Mouse (Mus musculus): ENCODE results near the gene Thra. TPM values are rescaled to one million over a fixed set of nuclear protein-coding genes. Genes with fewer than 3 reads are reported as not detected.
A peak's percentile ranks its signal among the peaks of the same experiment; 100 is the strongest.

The Thra gene
- polyA plus RNA-seq, 1 experiment from 2014 or later, result 122 TPM

DNA sequence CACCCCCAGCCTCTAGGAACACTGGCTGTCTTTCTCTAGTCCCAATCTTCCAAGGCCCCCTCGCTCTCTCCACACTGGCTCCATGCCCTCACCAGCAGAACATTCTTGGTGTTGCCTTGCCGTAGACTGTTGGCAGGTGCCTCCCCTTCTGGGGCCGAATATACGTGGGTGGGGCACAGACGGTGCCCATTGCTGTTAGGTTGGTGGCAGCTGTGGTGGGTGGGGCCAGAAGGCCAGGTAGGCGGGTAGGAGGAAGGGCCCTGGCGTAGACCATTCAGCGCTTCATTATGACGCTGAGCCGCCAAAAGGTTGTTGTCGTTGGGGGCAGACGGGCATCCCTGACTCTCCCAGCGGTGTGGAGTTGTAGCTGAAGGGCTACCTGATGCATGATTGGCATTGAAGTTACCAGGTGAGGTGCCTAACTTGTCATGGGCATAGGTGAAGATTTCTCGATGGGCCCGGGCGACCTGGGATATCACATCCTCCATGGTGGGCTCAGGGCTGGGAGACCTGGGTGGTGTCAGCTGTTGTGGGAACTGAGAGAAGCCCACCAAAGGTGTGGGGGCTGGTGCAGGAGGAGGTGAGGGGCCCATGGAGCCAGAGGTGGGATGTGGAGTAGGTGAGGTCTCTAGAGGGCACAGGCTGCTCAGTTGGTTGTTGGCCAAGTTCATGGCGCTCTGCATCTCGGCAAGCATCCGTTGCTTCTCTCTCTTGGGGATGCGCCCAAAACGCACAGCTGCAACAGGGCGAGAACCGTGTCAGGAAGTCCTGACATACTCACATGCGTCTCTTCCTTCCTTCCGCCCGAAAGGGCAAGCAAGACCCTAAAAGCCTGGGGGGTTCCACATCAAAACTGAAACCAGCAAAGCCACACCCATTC lies 29.9 kb downstream of the Thra start:
- Histone ChIP-seq H3K4me3 (no peak overlapping the region), H3K36me3 (peaks cover 48% of the 10 kb centered on the region), H3K27me3 (no peaks in the 10 kb centered on the region), H3K9me3 (no peaks in the 10 kb centered on the region), H3K9ac (no peak overlapping the region), H3K4me2 (no peak overlapping the region), H3K27ac (no peak overlapping the region), H3K4me1 (replicated peaks) (peaks cover 68% of the 10 kb centered on the region)
- 93% methylated on average over 26 of the region's 26 CpGs for WGBS
- ATAC-seq (ENCODE audit: low FRiP score), result no peak

- H3K36me3 ChIP-seq, result peaks cover 41% of the 10 kb centered on the region
- no peak overlapping the region for H3K27ac ChIP-seq
- H3K9me3 ChIP-seq, result no peaks in the 10 kb centered on the region
- WGBS, result 97% methylated on average over 18 of the region's 18 CpGs
- no peak for ATAC-seq (ENCODE audit: low FRiP score)
- no peak overlapping the region for H3K9ac ChIP-seq
- no peak overlapping the region for H3K4me2 ChIP-seq
- H3K4me3 ChIP-seq, result no peak overlapping the region
- no peaks in the 10 kb centered on the region for H3K27me3 ChIP-seq
- peaks cover 68% of the 10 kb centered on the region for H3K4me1 ChIP-seq (replicated peaks)
Observed at GRCm38 (mm10) chr11:98771131-98771530, 30.7 kb downstream of the Thra start.

DNA sequence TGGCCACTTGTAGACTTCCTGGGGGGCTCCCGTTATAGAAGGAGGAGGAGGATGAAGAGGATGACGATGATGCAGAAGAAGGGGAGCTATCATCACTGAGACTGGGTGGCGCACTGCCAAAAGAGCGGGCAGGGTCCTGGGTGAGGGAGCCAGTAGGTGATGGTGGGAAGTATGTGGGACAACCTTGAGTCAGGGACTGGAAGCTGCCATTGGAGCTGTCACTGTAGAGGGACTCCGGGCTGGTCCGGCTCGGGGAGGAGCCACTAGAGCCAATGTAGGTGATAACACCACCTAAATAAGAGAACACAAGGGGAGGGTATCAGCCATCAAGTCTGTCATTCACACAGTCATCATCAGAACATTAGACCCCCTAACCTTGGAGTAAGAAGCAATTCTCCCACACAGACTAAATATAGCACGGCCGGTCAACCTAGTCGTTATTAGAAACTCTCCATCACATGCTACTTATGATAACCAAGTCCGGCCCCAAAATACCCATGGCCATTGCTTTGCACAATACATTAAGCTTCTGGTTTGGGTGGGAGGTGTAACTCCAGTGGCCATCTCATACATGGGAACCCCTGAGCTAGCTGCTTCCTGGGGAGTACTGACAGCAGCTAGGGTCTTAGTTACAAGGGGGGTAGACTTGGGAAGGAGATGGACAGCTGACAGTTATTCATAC lies 31.5 kb downstream of the Thra start:
- WGBS, result 95% methylated on average over 11 of the region's 11 CpGs
- Histone ChIP-seq H3K4me1 (replicated peaks) (peaks cover 68% of the 10 kb centered on the region), H3K9me3 (no peaks in the 10 kb centered on the region)

DNA sequence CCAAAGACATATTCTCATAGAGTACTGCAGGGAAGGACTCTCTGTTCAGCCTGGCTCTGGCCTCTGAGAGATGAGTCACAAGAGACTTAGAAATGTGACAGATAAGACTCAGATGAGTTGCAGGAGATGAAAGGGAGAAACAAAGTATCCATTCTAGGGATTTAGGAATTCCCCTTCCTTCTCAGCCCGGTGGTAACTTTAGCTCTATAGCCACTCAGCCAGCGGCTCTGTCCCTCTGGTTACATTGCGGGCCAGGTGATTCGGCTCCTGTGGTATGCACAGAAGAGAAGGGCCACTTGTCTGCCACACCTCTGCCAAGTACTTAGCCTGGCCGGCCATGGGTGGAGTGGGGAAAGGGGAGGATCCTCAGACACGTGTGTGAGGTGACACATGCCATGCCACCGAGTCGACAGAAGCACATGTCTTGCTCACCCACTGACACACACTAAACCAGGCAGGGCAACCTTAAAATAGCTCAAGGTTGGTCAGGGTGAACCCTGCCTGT lies 32.3 kb downstream of the Thra start:
- Histone ChIP-seq H3K4me2 (no peak overlapping the region), H3K27me3 (no peaks in the 10 kb centered on the region), H3K4me3 (no peak overlapping the region), H3K9me3 (no peaks in the 10 kb centered on the region), H3K4me1 (replicated peaks) (peaks cover 64% of the 10 kb centered on the region), H3K27ac (no peak overlapping the region; the same call in 1 of the 2 replicates), H3K9ac (no peak overlapping the region), H3K36me3 (peaks cover 39% of the 10 kb centered on the region)
- WGBS, result 85% methylated on average over 8 of the region's 8 CpGs
- no peak for ATAC-seq (ENCODE audit: low FRiP score)

More for the DNA sequence above, 31.5 kb downstream of the Thra start:
- Histone ChIP-seq H3K36me3 (peaks cover 39% of the 10 kb centered on the region), H3K9ac (no peak overlapping the region), H3K27ac (no peak overlapping the region), H3K27me3 (no peaks in the 10 kb centered on the region), H3K4me2 (no peak overlapping the region), H3K4me3 (no peak overlapping the region)
- no peak for ATAC-seq (ENCODE audit: low FRiP score)

- H3K4me2 ChIP-seq, result peak overlapping the region; percentile 79
- H3K9ac ChIP-seq, result peak overlapping the region; percentile 66
- peak; percentile 63 for ATAC-seq (ENCODE audit: low FRiP score)
- H3K9me3 ChIP-seq, result no peaks in the 10 kb centered on the region
- H3K4me1 ChIP-seq (replicated peaks), result peaks cover 54% of the 10 kb centered on the region
- H3K27me3 ChIP-seq, result no peaks in the 10 kb centered on the region
- peaks cover 31% of the 10 kb centered on the region for H3K36me3 ChIP-seq
- under 1% methylated on average over 32 of the region's 37 CpGs for WGBS
- H3K4me3 ChIP-seq, result peak overlapping the region; percentile 44
- no peak overlapping the region for H3K27ac ChIP-seq
Observed at GRCm38 (mm10) chr11:98773635-98774295, 33.3 kb downstream of the Thra start.

- Histone ChIP-seq H3K27ac (peak within 1 kb of the TSS; percentile 71), H3K4me2 (peak within 1 kb of the TSS; percentile 79), H3K4me1 (replicated peaks) (peaks cover 48% of the 10 kb centered on the region), H3K36me3 (peaks cover 21% of the 10 kb centered on the region), H3K9ac (peak within 1 kb of the TSS; percentile 66), H3K27me3 (no peaks in the 10 kb centered on the region), H3K4me3 (peak within 1 kb of the TSS; percentile 44), H3K9me3 (no peaks in the 10 kb centered on the region)
- peak; percentile 41 for ATAC-seq (ENCODE audit: low FRiP score)
- 1% methylated on average over 22 of the region's 22 CpGs for WGBS
Observed at GRCm38 (mm10) chr11:98774582-98775347, 34.3 kb downstream of the Thra start, which contains the start of gene Nr1d1. Gene Nr1d1 (minus strand): TSS chr11:98775333.

DNA sequence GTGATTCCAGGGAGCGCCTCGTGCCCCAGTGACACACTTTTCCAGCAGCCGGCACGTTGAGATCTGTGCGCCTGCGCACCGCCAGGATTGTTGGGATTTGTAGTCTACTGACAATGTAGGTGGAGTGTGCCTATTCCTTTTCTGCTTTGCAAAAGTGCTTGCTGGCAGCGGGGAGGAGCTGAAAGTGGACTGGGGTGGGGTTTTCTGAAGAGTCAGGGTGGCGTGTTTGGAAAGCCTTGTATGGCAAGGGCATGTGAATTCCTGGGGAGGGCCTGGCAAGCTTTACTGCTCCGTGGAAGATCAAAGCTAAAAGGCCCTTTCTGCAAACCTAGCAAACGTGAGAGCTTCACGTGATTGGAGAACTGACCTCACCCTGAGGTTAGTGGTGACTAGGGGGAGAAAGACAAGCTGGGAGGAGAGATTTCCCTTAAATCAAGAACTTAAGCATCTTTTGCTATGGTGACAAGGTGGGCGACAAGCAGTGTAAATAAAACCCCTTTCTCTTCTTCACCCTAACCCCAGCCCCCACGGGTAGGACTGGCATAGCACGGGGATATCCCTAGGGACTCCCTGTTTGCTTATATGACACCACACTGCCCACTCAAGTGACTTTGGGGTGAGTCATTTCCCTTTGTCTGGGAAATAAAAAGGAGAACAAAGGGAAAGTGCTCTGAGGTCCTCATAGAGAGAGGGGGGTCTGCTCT lies 35.1 kb downstream of the Thra start:
- Histone ChIP-seq H3K36me3 (peaks cover 14% of the 10 kb centered on the region), H3K9me3 (no peaks in the 10 kb centered on the region), H3K4me2 (peak overlapping the region; percentile 79), H3K4me1 (replicated peaks) (peaks cover 48% of the 10 kb centered on the region), H3K9ac (peak overlapping the region; percentile 66; the same call in 1 of the 2 replicates), H3K27me3 (no peaks in the 10 kb centered on the region), H3K27ac (peak overlapping the region; percentile 62), H3K4me3 (peak overlapping the region; percentile 44)
- peak; percentile 86 for ATAC-seq (ENCODE audit: low FRiP score)
- WGBS, result 7% methylated on average over 15 of the region's 15 CpGs

DNA sequence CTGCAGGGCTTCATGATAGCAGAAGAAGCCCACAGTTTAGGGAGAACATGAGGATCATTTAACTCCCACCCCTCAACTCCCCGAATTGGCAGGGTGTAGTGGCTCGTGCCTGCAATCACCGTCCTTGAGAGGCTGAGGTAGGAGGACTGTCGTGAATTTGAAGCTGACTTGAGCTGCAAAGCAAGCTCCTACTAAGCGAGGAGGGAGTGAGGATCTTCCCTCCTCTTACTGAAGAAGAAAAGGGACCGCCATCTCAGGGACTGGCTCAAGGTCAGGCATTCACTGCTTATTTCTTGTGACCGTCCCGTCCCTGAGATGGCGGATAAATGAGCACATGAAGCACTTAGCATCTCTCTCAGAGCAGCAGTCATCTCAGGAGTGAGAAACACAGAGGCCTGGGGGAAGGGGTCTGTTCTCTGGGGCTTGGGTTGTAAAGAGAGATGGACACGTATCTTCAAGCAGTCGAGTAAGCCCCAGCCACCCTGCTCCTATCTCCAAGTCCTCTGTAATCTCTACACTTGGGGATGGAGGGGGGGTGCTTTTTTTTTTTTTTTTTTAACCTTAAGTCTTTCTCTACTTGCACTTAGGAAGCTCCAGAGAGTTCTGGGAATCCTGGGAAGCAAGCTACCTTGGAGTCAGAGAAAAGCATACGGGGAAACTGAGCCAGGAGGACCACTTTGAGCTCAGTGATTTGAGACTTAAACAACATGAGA lies 35.8 kb downstream of the Thra start:
- H3K9ac ChIP-seq, result peak overlapping the region; percentile 19; the same call in 1 of the 2 replicates

DNA sequence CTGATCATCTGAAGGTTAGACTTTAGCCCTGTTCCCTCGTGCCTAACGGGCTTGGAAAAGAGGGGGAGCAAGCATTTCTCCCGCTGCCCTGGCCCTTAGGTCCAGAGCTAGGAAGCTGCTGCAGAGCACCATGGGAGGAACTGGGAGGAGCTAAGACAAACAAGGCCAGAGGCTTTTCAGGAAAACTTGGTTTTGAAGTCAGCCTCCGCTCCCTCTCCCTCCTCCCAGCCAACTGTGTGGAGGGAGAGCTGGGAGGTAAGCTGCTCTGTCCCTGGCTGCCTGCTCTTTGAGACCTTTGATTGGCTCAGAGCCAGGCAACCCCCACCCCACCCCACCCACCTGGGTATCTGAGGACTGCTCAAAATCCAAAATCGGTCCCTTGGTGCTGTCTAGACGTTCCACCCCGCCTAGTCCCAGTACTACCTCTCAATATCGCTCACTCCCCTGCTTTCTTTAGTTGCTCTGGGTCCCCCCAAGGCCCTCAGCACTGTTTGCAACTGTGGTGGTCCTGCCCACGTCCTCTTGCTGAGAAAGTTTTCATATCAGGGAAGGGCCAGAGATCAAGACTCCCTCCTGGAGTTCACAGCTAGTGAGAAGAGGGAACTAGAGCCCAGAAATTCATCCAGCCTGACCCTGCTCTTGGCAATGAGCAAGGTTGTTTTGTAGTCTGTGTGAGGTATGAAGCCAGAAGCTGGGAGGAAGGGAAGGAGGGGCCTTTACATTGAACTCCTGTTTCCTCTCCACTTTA lies 36.6 kb downstream of the Thra start:
- Histone ChIP-seq H3K4me1 (replicated peaks) (peaks cover 54% of the 10 kb centered on the region), H3K9ac (peak overlapping the region; percentile 19; the same call in 1 of the 2 replicates), H3K27me3 (no peaks in the 10 kb centered on the region), H3K27ac (peak overlapping the region; percentile 62), H3K4me3 (no peak overlapping the region), H3K36me3 (no peaks in the 10 kb centered on the region), H3K9me3 (no peaks in the 10 kb centered on the region), H3K4me2 (0 out of 2 replicates have a peak overlapping the region, but pooled peaks have one; percentile 15)
- no peak for ATAC-seq (ENCODE audit: low FRiP score)
- 17% methylated on average over 9 of the region's 9 CpGs for WGBS

More for the DNA sequence above, 35.8 kb downstream of the Thra start:
- 56% methylated on average over 12 of the region's 12 CpGs for WGBS
- no peak for ATAC-seq (ENCODE audit: low FRiP score)
- Histone ChIP-seq H3K4me3 (no peak overlapping the region), H3K4me2 (peak overlapping the region; percentile 79), H3K36me3 (peaks cover 7% of the 10 kb centered on the region; the same call in 1 of the 2 replicates), H3K4me1 (replicated peaks) (peaks cover 48% of the 10 kb centered on the region), H3K27me3 (no peaks in the 10 kb centered on the region), H3K9me3 (no peaks in the 10 kb centered on the region), H3K27ac (peak overlapping the region; percentile 62)

DNA sequence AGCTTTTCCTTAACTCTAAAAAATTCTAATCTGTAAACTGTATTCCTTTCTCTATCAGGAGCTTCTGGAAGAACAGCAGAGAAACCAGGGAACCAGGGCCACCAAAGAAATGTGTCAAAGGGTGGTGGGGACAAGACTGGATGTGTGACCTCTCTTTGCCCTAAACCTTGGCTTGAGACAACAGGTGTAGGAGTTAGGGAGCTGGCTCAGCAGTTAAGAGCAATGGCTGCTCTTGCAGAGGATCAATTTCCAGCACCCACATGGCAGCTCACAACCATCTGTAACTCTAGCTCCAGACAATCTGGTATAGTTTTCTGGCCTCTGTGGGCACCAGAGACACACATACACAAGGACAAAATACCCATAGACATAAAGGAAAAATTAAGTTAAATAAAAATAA lies 37.5 kb downstream of the Thra start:
- Histone ChIP-seq H3K27me3 (no peaks in the 10 kb centered on the region), H3K4me1 (replicated peaks) (peaks cover 58% of the 10 kb centered on the region), H3K4me3 (no peak overlapping the region), H3K9ac (no peak overlapping the region), H3K4me2 (no peak overlapping the region), H3K36me3 (no peaks in the 10 kb centered on the region), H3K27ac (no peak overlapping the region), H3K9me3 (no peaks in the 10 kb centered on the region)
- no peak for ATAC-seq (ENCODE audit: low FRiP score)

Measured in hindbrain, embryonic 13.5 days (tissue).